Mouse (Mus musculus): Measurements from ENCODE around the gene Glt6d1. TPM values are rescaled to one million over a fixed set of nuclear protein-coding genes. Genes with fewer than 3 reads are reported as not detected.

The Glt6d1 gene
- polyA plus RNA-seq, 1 experiment from 2014 or later = not detected

GRCm38 (mm10) chr2:25797635-25798034 lies 18.0 kb downstream of the Glt6d1 start:
- no peaks in the 10 kb centered on the region for H3K4me1 ChIP-seq
- 57% methylated on average over 2 of the region's 2 CpGs for WGBS

GRCm38 (mm10) chr2:25789092-25789491 lies 26.6 kb downstream of the Glt6d1 start:
- WGBS = 91% methylated on average over 3 of the region's 3 CpGs
- no peak overlapping the region for H3K4me2 ChIP-seq (replicated peaks)
- H3K4me3 ChIP-seq (replicated peaks) = no peak overlapping the region
- no peaks in the 10 kb centered on the region for H3K27me3 ChIP-seq
- no peaks in the 10 kb centered on the region for H3K4me1 ChIP-seq
- H3K9me3 ChIP-seq (replicated peaks) = no peaks in the 10 kb centered on the region
- no peaks in the 10 kb centered on the region for H3K36me3 ChIP-seq
- no peak overlapping the region for H3K27ac ChIP-seq (replicated peaks)
- ATAC-seq (ENCODE audit: insufficient number of reproducible peaks, low FRiP score, low TSS enrichment, low read depth) = no peak
- H3K9ac ChIP-seq = no peak overlapping the region

More at GRCm38 (mm10) chr2:25797635-25798034, 18.0 kb downstream of the Glt6d1 start:
- Histone ChIP-seq H3K4me2 (replicated peaks) (no peak overlapping the region), H3K9me3 (replicated peaks) (no peaks in the 10 kb centered on the region), H3K9ac (no peak overlapping the region), H3K27ac (replicated peaks) (no peak overlapping the region), H3K36me3 (no peaks in the 10 kb centered on the region), H3K27me3 (no peaks in the 10 kb centered on the region), H3K4me3 (replicated peaks) (no peak overlapping the region)
- ATAC-seq (ENCODE audit: insufficient number of reproducible peaks, low FRiP score, low TSS enrichment, low read depth) = no peak

- H3K36me3 ChIP-seq = no peaks in the 10 kb centered on the region
- H3K9ac ChIP-seq = no peak overlapping the region
- no peak overlapping the region for H3K27ac ChIP-seq (replicated peaks)
- H3K4me2 ChIP-seq (replicated peaks) = no peak overlapping the region
- no peaks in the 10 kb centered on the region for H3K27me3 ChIP-seq
- no peak overlapping the region for H3K4me3 ChIP-seq (replicated peaks)
- no peaks in the 10 kb centered on the region for H3K9me3 ChIP-seq (replicated peaks)
- no peak for ATAC-seq (ENCODE audit: insufficient number of reproducible peaks, low FRiP score, low TSS enrichment, low read depth)
- no peaks in the 10 kb centered on the region for H3K4me1 ChIP-seq
- 54% methylated on average over 5 of the region's 5 CpGs for WGBS
Measured at GRCm38 (mm10) chr2:25785573-25786322, 29.9 kb downstream of the Glt6d1 start.

- Histone ChIP-seq H3K27me3 (no peaks in the 10 kb centered on the region), H3K27ac (replicated peaks) (no peak within 1 kb of the TSS), H3K9me3 (replicated peaks) (no peaks in the 10 kb centered on the region), H3K4me3 (replicated peaks) (no peak within 1 kb of the TSS), H3K4me1 (no peaks in the 10 kb centered on the region), H3K36me3 (no peaks in the 10 kb centered on the region), H3K9ac (no peak within 1 kb of the TSS), H3K4me2 (replicated peaks) (no peak within 1 kb of the TSS)
- 76% methylated on average over 3 of the region's 3 CpGs for WGBS
- no peak for ATAC-seq (ENCODE audit: insufficient number of reproducible peaks, low FRiP score, low TSS enrichment, low read depth)
Measured at GRCm38 (mm10) chr2:25781957-25782356, 33.7 kb downstream of the Glt6d1 start, which contains the start of gene Gm13539. TSS of gene Gm13539 (plus strand) at chr2:25782257.

- Histone ChIP-seq H3K4me2 (replicated peaks) (no peak overlapping the region), H3K27me3 (no peaks in the 10 kb centered on the region), H3K9me3 (replicated peaks) (no peaks in the 10 kb centered on the region), H3K4me1 (no peaks in the 10 kb centered on the region), H3K4me3 (replicated peaks) (no peak overlapping the region), H3K9ac (no peak overlapping the region), H3K27ac (replicated peaks) (no peak overlapping the region), H3K36me3 (no peaks in the 10 kb centered on the region)
- 64% methylated on average over 4 of the region's 4 CpGs for WGBS
- ATAC-seq (ENCODE audit: insufficient number of reproducible peaks, low FRiP score, low TSS enrichment, low read depth) = no peak
Measured at GRCm38 (mm10) chr2:25780921-25781320, 34.7 kb downstream of the Glt6d1 start.

- Histone ChIP-seq H3K9me3 (replicated peaks) (no peaks in the 10 kb centered on the region), H3K36me3 (no peaks in the 10 kb centered on the region), H3K27ac (replicated peaks) (no peak overlapping the region), H3K4me1 (no peaks in the 10 kb centered on the region), H3K9ac (no peak overlapping the region), H3K4me3 (replicated peaks) (no peak overlapping the region), H3K27me3 (no peaks in the 10 kb centered on the region), H3K4me2 (replicated peaks) (no peak overlapping the region)
- WGBS = 91% methylated on average over 9 of the region's 9 CpGs
- no peak for ATAC-seq (ENCODE audit: insufficient number of reproducible peaks, low FRiP score, low TSS enrichment, low read depth)
Measured at GRCm38 (mm10) chr2:25779076-25779475, 36.6 kb downstream of the Glt6d1 start.

- no peaks in the 10 kb centered on the region for H3K36me3 ChIP-seq
- H3K27me3 ChIP-seq = no peaks in the 10 kb centered on the region
- ATAC-seq (ENCODE audit: insufficient number of reproducible peaks, low FRiP score, low TSS enrichment, low read depth) = no peak
- H3K27ac ChIP-seq (replicated peaks) = no peak within 1 kb of the TSS
- no peak within 1 kb of the TSS for H3K4me2 ChIP-seq (replicated peaks)
- H3K4me1 ChIP-seq = no peaks in the 10 kb centered on the region
- H3K9ac ChIP-seq = no peak within 1 kb of the TSS
- 86% methylated on average over 1 of the region's 1 CpGs for WGBS
- no peaks in the 10 kb centered on the region for H3K9me3 ChIP-seq (replicated peaks)
- no peak within 1 kb of the TSS for H3K4me3 ChIP-seq (replicated peaks)
Measured at GRCm38 (mm10) chr2:25776717-25777116, 38.9 kb downstream of the Glt6d1 start, which contains the start of gene Lcn11. TSS of gene Lcn11 (plus strand) at chr2:25777017.

- no peaks in the 10 kb centered on the region for H3K36me3 ChIP-seq
- no peaks in the 10 kb centered on the region for H3K27me3 ChIP-seq
- no peak overlapping the region for H3K9ac ChIP-seq
- ATAC-seq (ENCODE audit: insufficient number of reproducible peaks, low FRiP score, low TSS enrichment, low read depth) = no peak
- H3K4me3 ChIP-seq (replicated peaks) = no peak overlapping the region
- WGBS = 70% methylated on average over 3 of the region's 3 CpGs
- no peak overlapping the region for H3K4me2 ChIP-seq (replicated peaks)
- H3K4me1 ChIP-seq = no peaks in the 10 kb centered on the region
- no peaks in the 10 kb centered on the region for H3K9me3 ChIP-seq (replicated peaks)
- no peak overlapping the region for H3K27ac ChIP-seq (replicated peaks)
Measured at GRCm38 (mm10) chr2:25775991-25776390, 39.7 kb downstream of the Glt6d1 start.

GRCm38 (mm10) chr2:25774640-25775039 lies 41.0 kb downstream of the Glt6d1 start:
- Histone ChIP-seq H3K4me3 (replicated peaks) (no peak overlapping the region), H3K9ac (no peak overlapping the region), H3K4me1 (no peaks in the 10 kb centered on the region), H3K27ac (replicated peaks) (no peak overlapping the region), H3K36me3 (no peaks in the 10 kb centered on the region), H3K4me2 (replicated peaks) (no peak overlapping the region), H3K9me3 (replicated peaks) (no peaks in the 10 kb centered on the region), H3K27me3 (no peaks in the 10 kb centered on the region)
- 67% methylated on average over 2 of the region's 2 CpGs for WGBS
- no peak for ATAC-seq (ENCODE audit: insufficient number of reproducible peaks, low FRiP score, low TSS enrichment, low read depth)

GRCm38 (mm10) chr2:25773507-25773906 lies 42.1 kb downstream of the Glt6d1 start:
- Histone ChIP-seq H3K9me3 (replicated peaks) (no peaks in the 10 kb centered on the region), H3K9ac (no peak overlapping the region), H3K27me3 (no peaks in the 10 kb centered on the region), H3K4me2 (replicated peaks) (no peak overlapping the region), H3K27ac (replicated peaks) (no peak overlapping the region), H3K36me3 (no peaks in the 10 kb centered on the region), H3K4me3 (replicated peaks) (no peak overlapping the region), H3K4me1 (no peaks in the 10 kb centered on the region)
- WGBS = 87% methylated on average over 2 of the region's 2 CpGs
- no peak for ATAC-seq (ENCODE audit: insufficient number of reproducible peaks, low FRiP score, low TSS enrichment, low read depth)

GRCm38 (mm10) chr2:25767764-25768163 lies 47.9 kb downstream of the Glt6d1 start:
- Histone ChIP-seq H3K36me3 (no peaks in the 10 kb centered on the region), H3K4me3 (replicated peaks) (no peak overlapping the region), H3K9ac (no peak overlapping the region), H3K4me2 (replicated peaks) (no peak overlapping the region), H3K9me3 (replicated peaks) (no peaks in the 10 kb centered on the region), H3K27ac (replicated peaks) (no peak overlapping the region), H3K4me1 (no peaks in the 10 kb centered on the region), H3K27me3 (no peaks in the 10 kb centered on the region)
- no peak for ATAC-seq (ENCODE audit: insufficient number of reproducible peaks, low FRiP score, low TSS enrichment, low read depth)
- 82% methylated on average over 4 of the region's 4 CpGs for WGBS

DNA sequence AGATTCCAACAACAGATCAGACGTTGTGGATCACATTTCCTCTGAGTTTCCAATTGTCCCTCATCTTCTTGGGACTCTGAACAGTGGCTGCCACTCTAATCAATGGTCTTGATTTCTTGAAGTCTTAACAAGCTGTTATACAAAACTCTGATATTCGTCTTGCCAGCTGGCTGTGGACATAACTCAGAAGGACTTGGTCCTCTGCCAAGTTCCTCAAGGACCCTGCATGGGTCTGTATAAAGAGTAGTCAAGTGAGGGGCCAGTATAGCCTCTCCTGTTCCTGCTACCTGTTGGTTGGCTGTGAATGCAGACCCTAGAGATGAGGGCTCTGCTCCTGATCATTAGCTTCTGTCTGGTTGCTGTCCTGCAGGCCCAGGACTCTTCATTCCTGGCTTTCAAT lies 50.4 kb downstream of the Glt6d1 start, which contains the start of gene Lcn3:
Gene Lcn3 (plus strand): TSS at position 301 of the 400 bp plus-strand sequence.
- H3K4me2 ChIP-seq (replicated peaks) = no peak within 1 kb of the TSS
- ATAC-seq (ENCODE audit: insufficient number of reproducible peaks, low FRiP score, low TSS enrichment, low read depth) = no peak
- WGBS = 37% methylated on average over 2 of the region's 2 CpGs
- no peaks in the 10 kb centered on the region for H3K27me3 ChIP-seq
- no peaks in the 10 kb centered on the region for H3K36me3 ChIP-seq
- no peak within 1 kb of the TSS for H3K4me3 ChIP-seq (replicated peaks)
- H3K9me3 ChIP-seq (replicated peaks) = no peaks in the 10 kb centered on the region
- H3K9ac ChIP-seq = no peak within 1 kb of the TSS
- H3K27ac ChIP-seq (replicated peaks) = no peak within 1 kb of the TSS
- H3K4me1 ChIP-seq = no peaks in the 10 kb centered on the region

Measured in embryonic facial prominence, embryonic 15.5 days (tissue).